Mouse (Mus musculus): ENCODE results near the gene E130114P18Rik.

- TF ChIP-seq USF1 (IDR thresholded peaks at IDR 0.05; ENCODE audit: low read depth) (no peak), CTCF (IDR thresholded peaks at IDR 0.05; ENCODE audit: control insufficient read depth, insufficient read depth, insufficient read length) (no peak), MYOG (IDR thresholded peaks at IDR 0.05; ENCODE audit: control insufficient read depth, extremely low read depth, insufficient read length) (no peak), MAX (IDR thresholded peaks at IDR 0.05) (no peak), FOSL1 (IDR thresholded peaks at IDR 0.05; ENCODE audit: insufficient read depth, low read length, poor library complexity, severe bottlenecking) (no peak), MYOD1 (IDR thresholded peaks at IDR 0.05; ENCODE audit: control insufficient read depth, insufficient read length, low read depth) (no peak), CEBPB (IDR thresholded peaks at IDR 0.05; ENCODE audit: low read depth) (no peak)
Measured at GRCm38 (mm10) chr4:97773791-97774190, 4.1 kb downstream of the E130114P18Rik start.

All from C2C12 (cell line).